Mouse (Mus musculus) myocyte (in vitro differentiated cells): Measurements from ENCODE around the gene Hist2h3b. TPM values are rescaled to one million over a fixed set of nuclear protein-coding genes. Genes with fewer than 3 reads are reported as not detected.
"Not testable (repeated sequence)": the region's sequence is repeated elsewhere in the genome, so short reads cannot be mapped to it uniquely, and the experiment has no call there.

ENCODE experiments used
- H3K27me3 ChIP-seq: one replicate; pipeline ENCODE4 v1.6.1; 2011; ENCODE audit not compliant: control insufficient read depth, insufficient read depth, insufficient read length
- H3K36me3 ChIP-seq: one replicate; pipeline ENCODE4 v1.6.1; 2011; ENCODE audit not compliant: control insufficient read depth, insufficient read depth
- H3K4me2 ChIP-seq: one replicate; pipeline ENCODE4 v1.6.1; 2011; ENCODE audit warnings: low read depth, control low read depth
- H3K4me3 ChIP-seq: one replicate; pipeline ENCODE4 v1.5.1; 2011; ENCODE audit warnings: mild to moderate bottlenecking, control low read depth, moderate library complexity
- H3K79me2 ChIP-seq: one replicate; pipeline ENCODE4 v1.6.1; 2011; ENCODE audit not compliant: control insufficient read depth, insufficient read depth
- H3ac ChIP-seq: one replicate; pipeline ENCODE4 v1.6.1; 2011; ENCODE audit not compliant: control insufficient read depth, insufficient read length
- CEBPB ChIP-seq: IDR thresholded peaks from 2 replicates; pipeline ENCODE4 v1.6.1; 2011; ENCODE audit warnings: mild to moderate bottlenecking, moderate library complexity; ENCODE audit not compliant: poor library complexity, insufficient read depth, severe bottlenecking
- MYOD1 ChIP-seq, 3 experiments: IDR thresholded peaks; one replicate each; pipeline ENCODE4 v1.6.1; 2011; ENCODE audit warnings: control low read depth in 2 of 3, low read depth in 2 of 3, mild to moderate bottlenecking in 2 of 3, moderate library complexity in 1 of 3; ENCODE audit not compliant: insufficient read length in 2 of 3, control insufficient read depth in 1 of 3
- POLR2A ChIP-seq: IDR thresholded peaks from one replicate; pipeline ENCODE4 v1.6.1; 2011; ENCODE audit warnings: low read depth, mild to moderate bottlenecking, control low read depth, moderate library complexity; ENCODE audit not compliant: insufficient read length
- POLR2AphosphoS2 ChIP-seq: IDR thresholded peaks from one replicate; pipeline ENCODE4 v1.6.1; 2011; ENCODE audit warnings: low read depth, control low read depth; ENCODE audit not compliant: insufficient read length
- REST ChIP-seq: IDR thresholded peaks from one replicate; pipeline ENCODE4 v1.6.1; 2011; ENCODE audit warnings: mild to moderate bottlenecking, control low read depth, moderate library complexity; ENCODE audit not compliant: insufficient read depth, insufficient read length
- SRF ChIP-seq: IDR thresholded peaks from one replicate; pipeline ENCODE4 v1.6.1; 2011; ENCODE audit warnings: low read depth; ENCODE audit not compliant: control insufficient read depth, insufficient read length
- TCF12 ChIP-seq: IDR thresholded peaks from one replicate; pipeline ENCODE4 v1.6.1; 2011; ENCODE audit warnings: mild to moderate bottlenecking, control low read depth; ENCODE audit not compliant: poor library complexity, insufficient read depth, severe bottlenecking
- USF1 ChIP-seq: IDR thresholded peaks from one replicate; pipeline ENCODE4 v1.6.1; 2011; ENCODE audit warnings: low read depth, mild to moderate bottlenecking, control low read depth, moderate library complexity
- polyA plus RNA-seq: library from polyadenylated mRNA; unstranded; fragments of >200 nt; fragmentation: generic; extraction: Trizol; gene quantifications from one replicate; pipeline ENCODE4 v1.2.1, GENCODE M21; 2012; ENCODE audit warnings: missing spikeins

The Hist2h3b gene
- polyA plus RNA-seq, 1 experiment, result 1.1 TPM

DNA sequence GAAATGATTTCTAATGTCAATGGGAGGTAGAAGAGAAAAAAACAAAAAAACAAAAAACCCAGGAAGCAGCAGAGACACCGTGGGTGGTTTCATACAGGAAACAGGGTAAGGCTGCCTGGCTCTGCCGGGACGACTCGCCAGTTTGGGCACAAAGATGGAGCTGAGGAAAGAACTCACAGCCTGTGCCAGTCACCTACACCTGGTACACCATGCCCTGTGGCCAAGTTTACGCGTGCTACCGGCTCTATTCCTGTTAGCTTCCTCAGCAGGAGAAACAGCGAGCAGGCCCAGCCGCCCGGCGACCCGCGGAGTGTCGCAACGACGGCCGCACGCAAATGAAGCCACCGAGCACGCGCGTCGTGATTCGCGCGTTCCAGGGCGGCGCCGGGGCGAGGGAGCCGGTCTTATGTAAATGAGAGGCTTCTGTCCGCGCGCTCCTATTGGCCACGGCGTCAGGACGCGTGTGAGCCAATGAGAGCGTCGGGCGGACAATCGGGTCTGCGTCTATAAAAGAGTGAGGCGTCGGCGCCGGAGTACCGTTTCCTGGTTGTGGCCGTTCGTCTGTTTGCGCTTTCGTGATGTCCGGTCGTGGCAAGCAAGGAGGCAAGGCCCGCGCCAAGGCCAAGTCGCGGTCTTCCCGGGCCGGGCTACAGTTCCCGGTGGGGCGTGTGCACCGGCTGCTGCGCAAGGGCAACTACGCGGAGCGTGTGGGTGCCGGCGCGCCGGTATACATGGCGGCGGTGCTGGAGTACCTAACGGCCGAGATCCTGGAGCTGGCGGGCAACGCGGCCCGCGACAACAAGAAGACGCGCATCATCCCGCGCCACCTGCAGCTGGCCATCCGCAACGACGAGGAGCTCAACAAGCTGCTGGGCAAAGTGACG is 23.2 kb upstream of the Hist2h3b start, which contains the start of gene Hist2h2aa1:
TSS of gene Hist2h2aa1 (plus strand) at position 495 of the 884 bp plus-strand sequence.
- TF ChIP-seq POLR2A (peak; percentile 76), CEBPB (peak; percentile 63), POLR2AphosphoS2 (peak; percentile 87)
- Histone ChIP-seq H3ac (peak within 1 kb of the TSS; percentile 87), H3K4me2 (peak within 1 kb of the TSS; percentile 69), H3K4me3 (peak within 1 kb of the TSS; percentile 35)
- not testable (repeated sequence) for H3K36me3 ChIP-seq, H3K27me3 ChIP-seq, H3K79me2 ChIP-seq

DNA sequence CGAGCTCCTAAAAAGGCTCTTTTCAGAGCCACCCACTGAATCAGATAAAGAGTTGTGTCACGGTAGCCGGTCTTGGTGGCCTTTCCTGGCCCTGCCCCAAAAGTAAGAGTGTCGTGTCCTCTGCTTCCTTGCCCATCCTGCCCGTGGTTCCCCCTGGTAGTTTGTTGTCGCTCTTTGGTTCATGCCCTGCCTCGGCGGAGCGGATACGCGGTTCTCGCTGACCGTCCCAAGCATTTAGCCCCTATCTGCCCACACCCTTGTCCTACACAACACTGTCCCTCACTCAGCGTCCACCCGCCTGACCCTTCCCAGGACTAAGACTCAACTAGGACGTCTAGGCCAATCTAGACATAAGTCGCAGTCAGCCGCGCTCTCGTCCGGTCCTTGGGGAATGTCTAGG is 22.4 kb upstream of the Hist2h3b start:
- H3K27me3 ChIP-seq, H3K4me2 ChIP-seq, H3ac ChIP-seq, H3K4me3 ChIP-seq, H3K36me3 ChIP-seq, H3K79me2 ChIP-seq: not testable (repeated sequence)

DNA sequence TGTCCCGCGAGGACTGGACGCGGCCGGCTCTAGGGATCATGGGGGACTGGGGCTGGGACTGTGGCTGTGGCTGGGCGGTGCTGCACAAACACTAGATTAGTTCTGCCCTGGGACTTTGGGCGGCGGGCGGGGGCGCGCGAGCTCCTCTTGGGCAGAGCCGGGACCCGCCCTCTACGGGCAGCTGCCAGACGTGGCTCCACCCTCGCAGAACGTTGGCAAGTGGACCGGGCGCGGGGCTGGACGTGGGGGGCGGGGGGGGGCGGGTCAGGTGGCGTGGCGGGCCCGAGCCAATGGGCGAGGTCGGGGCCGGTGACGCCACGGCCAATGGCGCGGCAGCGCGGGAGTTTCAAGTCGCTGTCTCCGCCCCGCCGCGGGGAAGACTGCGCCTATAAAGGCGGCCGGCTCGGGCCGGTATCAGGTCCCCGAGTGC is 22.0 kb upstream of the Hist2h3b start, which contains the start of gene Hist2h3c1:
TSS of gene Hist2h3c1 (plus strand) at position 259 of the 430 bp plus-strand sequence.
- not testable (repeated sequence) for H3K36me3 ChIP-seq, H3K27me3 ChIP-seq, H3K79me2 ChIP-seq
- peak within 1 kb of the TSS; percentile 87 for H3ac ChIP-seq
- peak within 1 kb of the TSS; percentile 35 for H3K4me3 ChIP-seq
- peak within 1 kb of the TSS; percentile 74 for H3K4me2 ChIP-seq

DNA sequence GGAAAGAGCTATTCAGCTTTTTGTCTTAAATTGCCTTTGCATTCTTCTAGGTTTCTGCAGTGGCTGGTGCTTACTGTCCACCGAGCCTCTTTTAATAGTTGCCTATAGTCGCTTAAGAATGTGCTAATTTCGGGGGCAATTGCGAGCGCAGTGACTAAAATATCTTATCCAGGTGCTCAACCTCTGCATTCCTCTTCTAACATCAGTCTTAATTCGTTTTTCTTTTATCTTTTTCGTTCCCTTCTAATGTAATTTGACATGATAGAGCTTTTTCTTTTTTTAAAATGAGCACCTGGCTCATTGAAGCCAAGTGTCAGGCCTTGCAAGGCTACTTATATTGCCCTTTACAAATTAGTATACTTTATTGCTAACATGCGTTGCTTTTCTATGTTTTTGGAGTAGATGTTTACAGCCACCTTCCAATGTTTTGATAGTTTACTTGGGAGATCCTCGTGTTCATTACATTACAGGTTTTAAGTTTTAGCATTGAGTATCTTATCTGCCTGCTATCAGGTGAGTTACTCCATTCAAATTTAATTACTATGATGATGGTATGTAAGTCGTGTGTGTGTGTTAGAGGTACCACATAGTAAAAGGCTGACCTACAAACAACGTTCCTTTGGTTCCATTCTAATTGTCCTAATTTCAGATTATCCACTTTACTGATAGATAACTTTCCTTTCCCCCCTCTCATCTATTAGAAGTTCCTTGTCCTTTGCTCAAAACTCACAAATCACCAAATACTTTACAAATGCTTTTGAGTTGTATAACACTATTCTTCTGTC is 20.9 kb upstream of the Hist2h3b start:
- Histone ChIP-seq H3K36me3 (no peaks in the 10 kb centered on the region), H3K4me3 (peak overlapping the region; percentile 35), H3ac (no peak overlapping the region), H3K27me3 (no peaks in the 10 kb centered on the region), H3K4me2 (peak overlapping the region; percentile 74), H3K79me2 (peaks cover 5% of the 10 kb centered on the region)
- no peak for TF ChIP-seq USF1
- TF ChIP-seq POLR2A, result peak; percentile 26

DNA sequence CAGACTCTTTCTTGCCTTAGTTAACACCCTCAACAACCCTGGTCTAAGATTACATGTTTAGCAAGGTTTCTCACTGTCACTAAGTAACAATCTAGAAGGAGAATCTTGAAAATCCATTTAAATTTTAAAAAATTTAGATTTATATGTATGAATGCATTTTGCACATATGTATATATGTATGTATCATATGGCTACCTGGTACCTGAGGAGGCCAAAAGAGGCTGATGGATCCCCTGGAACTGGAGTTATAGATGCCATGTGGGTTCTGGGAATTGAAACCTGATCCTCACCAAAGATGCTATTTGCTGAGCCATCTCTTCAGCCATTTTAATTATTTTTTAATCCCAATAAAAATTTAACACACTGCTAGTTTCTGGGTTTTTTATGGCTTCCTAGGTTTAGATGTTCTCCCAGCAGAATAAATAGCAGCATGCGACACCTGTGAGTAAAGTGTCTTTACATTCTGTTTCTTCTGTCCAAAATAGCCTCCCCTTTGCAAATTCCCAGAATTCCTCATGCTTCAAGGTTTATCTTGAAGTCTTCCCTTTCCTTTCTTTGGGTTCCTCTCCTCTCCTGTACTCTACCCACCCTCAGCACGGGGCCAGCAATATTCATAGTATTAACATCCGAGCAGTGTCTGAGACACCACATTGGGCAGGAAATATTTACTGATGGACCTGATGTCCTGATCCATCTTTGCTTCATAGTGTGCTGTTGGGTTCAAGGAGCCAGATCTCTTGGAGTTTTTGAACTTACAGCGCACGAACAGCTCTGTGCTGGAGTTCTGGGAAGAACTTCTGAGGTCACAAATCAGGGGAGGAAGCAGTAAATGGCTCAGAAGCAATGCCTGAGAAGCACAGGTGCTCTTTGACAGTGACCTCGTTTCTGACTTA is 20.1 kb upstream of the Hist2h3b start:
- TF ChIP-seq SRF (no peak), POLR2AphosphoS2 (peak; percentile 28)
- peaks cover 5% of the 10 kb centered on the region for H3K79me2 ChIP-seq
- no peaks in the 10 kb centered on the region for H3K27me3 ChIP-seq
- peak overlapping the region; percentile 74 for H3K4me2 ChIP-seq
- H3K36me3 ChIP-seq, result no peaks in the 10 kb centered on the region
- H3ac ChIP-seq, result no peak overlapping the region
- peak overlapping the region; percentile 35 for H3K4me3 ChIP-seq

DNA sequence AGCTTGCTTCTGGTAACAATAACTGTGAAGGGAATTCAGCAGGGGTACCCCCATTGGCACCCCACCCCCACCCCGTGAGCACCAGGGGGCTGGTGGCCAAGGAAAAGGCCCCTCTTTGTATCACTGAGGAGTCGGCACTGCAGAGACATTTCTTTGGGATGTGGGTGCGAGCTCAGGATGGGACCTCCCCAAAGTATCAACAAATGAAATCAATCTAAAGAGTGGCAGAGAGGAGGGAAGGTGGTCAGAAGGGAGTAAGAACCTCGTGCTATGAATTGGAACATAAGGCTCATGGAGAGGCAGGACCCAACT is 19.5 kb upstream of the Hist2h3b start:
- peak overlapping the region; percentile 35 for H3K4me3 ChIP-seq
- TF ChIP-seq SRF (no peak), REST (no peak)
- peak overlapping the region; percentile 74 for H3K4me2 ChIP-seq
- no peaks in the 10 kb centered on the region for H3K27me3 ChIP-seq
- H3K36me3 ChIP-seq, result no peaks in the 10 kb centered on the region
- peaks cover 5% of the 10 kb centered on the region for H3K79me2 ChIP-seq
- no peak overlapping the region for H3ac ChIP-seq

- Histone ChIP-seq H3K4me2 (no peak overlapping the region), H3K4me3 (no peak overlapping the region), H3ac (no peak overlapping the region), H3K79me2 (peaks cover 5% of the 10 kb centered on the region), H3K36me3 (no peaks in the 10 kb centered on the region), H3K27me3 (no peaks in the 10 kb centered on the region)
- TF ChIP-seq TCF12 (peak; percentile 19), SRF (no peak), MYOD1 (IDR thresholded peaks at IDR 0.05; ENCODE audit: control insufficient read depth in 1 of 3, insufficient read length in 2 of 3, low read depth in 2 of 3) (peak in 1 of 3 experiments; percentile 7)
These were observed 17.6 kb upstream of the Hist2h3b start for GRCm38 (mm10) chr3:96250890-96251289.
